Mouse (Mus musculus) frontal cortex, postnatal 25 days (tissue): ENCODE measurements around the gene Gm3285.

ENCODE experiments used
- DNase-seq, 2 experiments: peaks; one replicate each; pipeline ENCODE4 v3.0.0; 2022; ENCODE audit warnings: low spot score in 2 of 2

Gm3285 gene

DNA sequence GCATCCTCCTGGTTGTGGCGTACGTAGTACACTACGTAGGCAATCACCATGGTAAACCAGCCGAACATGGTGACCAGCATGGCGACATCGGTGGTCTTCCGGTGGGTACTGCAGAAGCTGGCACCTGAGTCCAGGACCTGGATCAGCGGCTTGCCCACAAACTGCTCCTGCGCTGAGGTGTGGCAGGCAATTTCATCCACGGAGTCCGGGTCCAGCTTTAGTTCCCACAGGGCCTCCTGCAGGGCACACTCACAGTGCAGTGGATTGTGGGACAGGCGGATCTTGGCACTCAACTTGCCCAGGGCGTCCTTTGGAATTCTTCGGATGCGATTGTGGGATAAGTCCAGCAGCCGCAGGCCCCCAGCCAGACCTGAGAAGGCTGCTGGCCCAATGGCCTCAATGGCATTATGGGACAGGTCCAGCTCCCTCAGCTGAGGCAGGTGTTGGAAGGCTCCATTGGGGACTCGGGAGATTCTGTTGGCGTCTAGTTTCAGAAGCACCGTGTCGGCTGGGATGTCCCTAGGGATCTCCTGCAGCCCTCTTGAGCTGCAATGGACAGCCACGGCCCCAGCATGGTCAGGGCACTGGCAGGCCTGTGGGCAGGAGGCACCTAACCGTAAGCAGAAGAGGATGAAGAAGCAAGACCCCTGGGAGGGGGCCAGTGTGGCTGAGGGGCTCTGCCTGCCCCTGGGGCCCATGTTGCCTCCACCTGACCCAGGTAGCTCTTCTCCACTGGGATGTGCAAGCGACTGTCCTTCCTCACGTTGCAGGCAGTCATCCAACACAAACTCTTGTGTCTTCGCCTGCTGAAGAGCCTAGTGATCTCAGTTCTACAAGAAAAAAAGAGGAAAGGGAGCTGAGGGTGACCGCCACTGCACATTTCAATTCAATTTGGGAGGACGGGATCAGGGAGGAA lies 39.4 kb downstream of the Gm3285 start:
- DNase-seq = no peak

- no peak for DNase-seq
Measured at GRCm38 (mm10) chr10:77901871-77902210, 40.1 kb downstream of the Gm3285 start.

GRCm38 (mm10) chr10:77902211-77902893 lies 40.6 kb downstream of the Gm3285 start, which contains the start of gene Lrrc3:
Gene Lrrc3, minus strand, starts transcription at chr10:77902536.
- DNase-seq = peak; percentile 37 to 38

DNA sequence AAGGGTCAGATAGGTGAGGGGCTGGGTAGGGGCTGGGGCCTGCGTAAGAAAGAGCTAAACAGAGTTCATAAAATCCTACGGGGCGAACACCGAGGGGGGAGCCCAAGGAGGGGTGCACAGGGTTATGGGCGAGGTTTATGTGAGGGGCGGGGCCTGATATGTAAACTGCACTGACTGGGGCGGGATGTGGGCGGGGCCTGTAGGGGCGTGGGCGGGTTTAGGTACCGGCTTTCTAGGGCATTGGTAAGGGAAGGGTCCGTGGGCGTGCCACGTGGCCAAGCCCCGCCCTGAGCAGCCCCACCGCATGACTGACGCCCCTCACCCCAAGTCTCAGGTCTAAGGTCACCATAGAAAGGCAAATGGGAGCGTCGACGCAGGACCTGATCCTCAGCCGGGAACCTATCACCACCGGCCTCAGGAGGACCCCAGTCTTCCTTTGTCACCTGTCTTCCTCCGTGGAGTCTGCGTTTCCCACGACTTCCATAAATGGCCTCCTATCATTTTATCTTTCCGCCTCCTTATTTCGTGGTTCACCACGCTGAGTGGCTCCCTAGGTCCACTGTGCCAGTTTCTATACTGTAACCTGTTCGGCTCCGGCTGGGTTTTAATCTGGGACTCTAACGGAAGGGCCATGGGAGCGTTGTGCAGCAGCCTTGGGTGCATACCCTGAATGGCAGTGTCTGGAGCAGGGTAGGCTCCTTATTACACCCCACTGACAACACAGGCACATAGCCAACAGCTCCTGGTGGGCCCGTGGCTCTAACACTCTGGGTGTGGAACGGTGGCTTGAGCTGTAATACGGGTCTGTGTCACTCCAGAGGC lies 41.3 kb downstream of the Gm3285 start:
- DNase-seq = peak; percentile 48 to 49
